Mouse (Mus musculus) megakaryocyte, embryonic 14.5 days (primary cell): Measurements from ENCODE around the gene 2010005H15Rik.

ENCODE experiments used
- FLI1 ChIP-seq: IDR thresholded peaks from 2 replicates; pipeline ENCODE4 v1.6.1; 2012; ENCODE audit warnings: low read length, inconsistent platforms, mixed read lengths
- GATA1 ChIP-seq: IDR thresholded peaks from 3 replicates; pipeline ENCODE4 v1.6.1; 2012; ENCODE audit warnings: mixed read lengths, low read length, inconsistent platforms, borderline replicate concordance

DNA sequence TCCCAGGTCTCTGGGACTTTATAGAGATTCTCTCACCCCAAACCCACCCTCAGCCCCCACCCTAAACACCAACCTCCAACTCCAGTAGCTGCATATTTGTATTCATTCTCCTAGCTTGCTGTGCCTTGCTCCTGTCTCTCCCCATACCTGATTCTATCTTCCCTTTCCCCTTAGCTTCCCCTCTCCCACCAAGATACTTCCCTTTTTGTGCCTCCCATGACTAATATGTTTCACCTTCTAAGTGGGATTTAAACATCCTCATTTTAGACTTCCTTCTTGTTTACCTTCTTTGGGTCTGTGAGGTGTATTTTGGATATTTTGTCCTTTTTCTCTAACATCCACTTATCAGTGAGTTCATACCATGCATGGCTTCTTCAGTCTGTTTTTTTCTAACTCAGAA, 45.2 kb upstream of the 2010005H15Rik start:
- TF ChIP-seq GATA1 (no peak), FLI1 (no peak)
